Mouse (Mus musculus) WW6 (cell line): ENCODE measurements around the gene Dcaf6.
"Not testable (repeated sequence)": the region's sequence is repeated elsewhere in the genome, so short reads cannot be mapped to it uniquely, and the experiment has no call there.

Experiments
- DNase-seq: peaks from one replicate; pipeline ENCODE4 v3.0.0-alpha.2; 2013; ENCODE audit warnings: low read depth, low spot score

Dcaf6 gene

GRCm38 (mm10) chr1:165421357-165421915 lies 38.8 kb downstream of the Dcaf6 start:
- DNase-seq, result no peak

- DNase-seq, result no peak
These were observed 63.9 kb downstream of the Dcaf6 start for GRCm38 (mm10) chr1:165396401-165396805.

GRCm38 (mm10) chr1:165395940-165396339 lies 64.3 kb downstream of the Dcaf6 start:
- no peak for DNase-seq

- no peak for DNase-seq
These were observed 65.4 kb downstream of the Dcaf6 start for GRCm38 (mm10) chr1:165394836-165395235.

GRCm38 (mm10) chr1:165393033-165393432 lies 67.2 kb downstream of the Dcaf6 start:
- no peak for DNase-seq

- no peak for DNase-seq
These were observed 71.6 kb downstream of the Dcaf6 start for GRCm38 (mm10) chr1:165388716-165389115.

- DNase-seq, result no peak
These were observed 73.8 kb downstream of the Dcaf6 start for GRCm38 (mm10) chr1:165386525-165386923.

- no peak for DNase-seq
These were observed 74.3 kb downstream of the Dcaf6 start for GRCm38 (mm10) chr1:165385810-165386524.

GRCm38 (mm10) chr1:165373839-165374238 lies 86.4 kb downstream of the Dcaf6 start:
- no peak for DNase-seq

- DNase-seq, result no peak
These were observed 89.3 kb downstream of the Dcaf6 start for GRCm38 (mm10) chr1:165370990-165371389.

- DNase-seq, result no peak
These were observed 95.2 kb downstream of the Dcaf6 start for GRCm38 (mm10) chr1:165365057-165365456.

GRCm38 (mm10) chr1:165363271-165363670 lies 97.0 kb downstream of the Dcaf6 start:
- no peak for DNase-seq

- no peak for DNase-seq
These were observed 103.9 kb downstream of the Dcaf6 start for GRCm38 (mm10) chr1:165356347-165356746.

- no peak for DNase-seq
These were observed 111.6 kb downstream of the Dcaf6 start for GRCm38 (mm10) chr1:165348627-165349026.

GRCm38 (mm10) chr1:165344453-165344852 lies 115.8 kb downstream of the Dcaf6 start:
- no peak for DNase-seq

GRCm38 (mm10) chr1:165342126-165342525 lies 118.1 kb downstream of the Dcaf6 start:
- DNase-seq, result no peak

- no peak for DNase-seq
These were observed 127.5 kb downstream of the Dcaf6 start for GRCm38 (mm10) chr1:165332797-165333196.

GRCm38 (mm10) chr1:165330859-165331258 lies 129.4 kb downstream of the Dcaf6 start:
- no peak for DNase-seq

GRCm38 (mm10) chr1:165328384-165329289 lies 131.6 kb downstream of the Dcaf6 start:
- not testable (repeated sequence) for DNase-seq

GRCm38 (mm10) chr1:165327831-165328230 lies 132.4 kb downstream of the Dcaf6 start:
- DNase-seq, result no peak

- no peak for DNase-seq
These were observed 132.9 kb downstream of the Dcaf6 start for GRCm38 (mm10) chr1:165327370-165327769.

- DNase-seq, result no peak
These were observed 137.3 kb downstream of the Dcaf6 start for GRCm38 (mm10) chr1:165322934-165323333.
